Mouse (Mus musculus) embryonic fibroblast, embryonic 13.5 days (primary cell): ENCODE results near the gene Hmx1. TPM values are rescaled to one million over a fixed set of nuclear protein-coding genes. Genes with fewer than 3 reads are reported as not detected.

ENCODE experiments used
- H3K27ac ChIP-seq: 2 replicates; pipeline ENCODE4 v1.5.1; 2012; ENCODE audit warnings: low read length, control low read depth, inconsistent platforms; ENCODE audit not compliant: insufficient read depth
- H3K4me1 ChIP-seq: 2 replicates; pipeline ENCODE4 v1.6.1; 2011; ENCODE audit warnings: low read length; ENCODE audit not compliant: control insufficient read depth, insufficient read depth
- H3K4me3 ChIP-seq: 2 replicates; pipeline ENCODE4 v1.5.1; 2011; ENCODE audit warnings: mild to moderate bottlenecking, control low read depth, low read length; ENCODE audit not compliant: insufficient read depth
- CTCF ChIP-seq: IDR thresholded peaks from 2 replicates; pipeline ENCODE4 v1.5.1; 2011; ENCODE audit warnings: mild to moderate bottlenecking, control low read depth, low read length, moderate library complexity, borderline replicate concordance; ENCODE audit not compliant: insufficient read depth
- POLR2A ChIP-seq: IDR thresholded peaks from 2 replicates; pipeline ENCODE4 v1.6.1; 2011; ENCODE audit warnings: low read depth, mild to moderate bottlenecking, control low read depth, low read length, moderate library complexity
- polyA plus RNA-seq: library from polyadenylated mRNA; stranded (reverse); fragments of >200 nt; gene quantifications from 2 replicates; pipeline ENCODE4 v1.2.4, GENCODE M21; 2011; ENCODE audit warnings: low read depth; ENCODE audit not compliant: missing spikeins, insufficient read length

Hmx1 gene
- polyA plus RNA-seq, 1 experiment: 0.91 TPM

DNA sequence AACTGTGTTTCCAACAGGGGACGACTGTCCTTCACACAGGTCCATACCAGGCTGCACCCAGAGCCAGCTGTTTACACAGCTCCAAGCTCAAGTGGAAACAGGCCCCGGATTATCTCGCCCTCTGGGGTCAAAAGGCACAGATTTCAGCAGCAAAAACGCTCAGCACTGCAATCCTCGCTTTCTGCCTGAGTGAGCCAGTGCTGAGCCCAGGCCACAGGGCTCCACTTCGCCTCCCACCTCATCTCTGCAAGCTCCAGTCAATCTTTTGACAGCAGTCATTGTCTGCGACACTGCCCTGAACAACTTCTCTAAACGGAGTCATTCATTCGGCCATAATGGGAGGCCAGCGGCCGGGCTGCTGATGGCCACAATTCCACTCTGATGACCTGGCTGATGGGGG, 36.3 kb downstream of the Hmx1 start:
- H3K4me3 ChIP-seq: no peak overlapping the region
- TF ChIP-seq POLR2A: no peak
- no peak for TF ChIP-seq CTCF
- H3K27ac ChIP-seq: no peak overlapping the region
- no peaks in the 10 kb centered on the region for H3K4me1 ChIP-seq

- Histone ChIP-seq H3K27ac (no peak overlapping the region), H3K4me1 (no peaks in the 10 kb centered on the region), H3K4me3 (no peak overlapping the region)
- no peak for TF ChIP-seq CTCF
- no peak for TF ChIP-seq POLR2A
Measured at GRCm38 (mm10) chr5:35427901-35428300, 39.0 kb downstream of the Hmx1 start.

- H3K27ac ChIP-seq: no peak overlapping the region
- no peaks in the 10 kb centered on the region for H3K4me1 ChIP-seq
- TF ChIP-seq POLR2A: no peak
- no peak for TF ChIP-seq CTCF
- no peak overlapping the region for H3K4me3 ChIP-seq
Measured at GRCm38 (mm10) chr5:35428421-35428820, 39.5 kb downstream of the Hmx1 start.

GRCm38 (mm10) chr5:35432098-35432497, 43.2 kb downstream of the Hmx1 start:
- Histone ChIP-seq H3K4me1 (no peaks in the 10 kb centered on the region), H3K4me3 (no peak overlapping the region), H3K27ac (no peak overlapping the region)
- TF ChIP-seq POLR2A (no peak), CTCF (no peak)

DNA sequence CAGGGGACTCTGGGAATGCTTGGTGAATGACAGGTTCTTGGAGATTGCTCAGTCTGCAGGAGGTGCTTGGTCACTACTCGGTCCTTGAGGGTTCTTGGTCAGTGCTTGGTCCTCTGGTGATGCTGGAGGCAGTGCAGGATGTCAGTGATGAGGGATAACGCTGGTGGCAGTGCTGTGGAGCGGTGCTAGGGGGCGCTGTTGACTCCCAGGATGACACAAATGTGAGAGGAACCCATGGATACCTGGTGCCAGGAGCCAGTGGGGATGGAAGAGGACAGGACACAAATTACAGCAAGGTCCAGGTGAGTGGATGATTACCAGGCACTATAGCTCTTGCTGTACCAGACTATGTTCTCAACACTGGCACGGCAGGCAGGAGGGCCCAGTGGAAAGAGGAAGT, 45.1 kb downstream of the Hmx1 start:
- TF ChIP-seq POLR2A (no peak), CTCF (peak; percentile 19; the same call in 1 of the 2 replicates)
- no peak overlapping the region for H3K27ac ChIP-seq
- H3K4me3 ChIP-seq: no peak overlapping the region
- no peaks in the 10 kb centered on the region for H3K4me1 ChIP-seq

- Histone ChIP-seq H3K4me3 (no peak overlapping the region), H3K4me1 (no peaks in the 10 kb centered on the region), H3K27ac (no peak overlapping the region)
- TF ChIP-seq POLR2A (no peak), CTCF (no peak)
Measured at GRCm38 (mm10) chr5:35434703-35435102, 45.8 kb downstream of the Hmx1 start.

GRCm38 (mm10) chr5:35438805-35439204, 49.9 kb downstream of the Hmx1 start:
- Histone ChIP-seq H3K4me3 (no peak overlapping the region), H3K27ac (no peak overlapping the region)
- no peak for TF ChIP-seq CTCF
- no peak for TF ChIP-seq POLR2A

DNA sequence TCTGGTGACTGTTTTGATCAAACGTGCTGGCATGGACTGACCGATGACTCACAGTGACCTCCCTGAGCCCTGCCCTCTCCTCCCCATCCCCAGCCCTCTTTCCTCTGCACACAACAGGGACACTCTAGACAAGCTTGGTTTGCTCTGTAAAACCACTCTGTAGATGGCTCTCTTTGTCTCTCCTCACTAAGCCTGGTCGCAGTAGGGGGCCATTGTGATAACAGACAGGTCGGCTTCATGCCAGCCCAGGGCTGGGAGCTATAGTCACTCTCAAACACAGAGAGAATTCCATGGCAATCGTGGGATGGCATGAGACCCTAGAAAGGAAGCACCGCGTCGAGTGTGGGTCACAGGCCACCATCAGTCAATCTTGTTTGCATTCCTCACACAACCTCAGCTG, 51.6 kb downstream of the Hmx1 start:
- no peak overlapping the region for H3K4me3 ChIP-seq
- TF ChIP-seq POLR2A: no peak
- TF ChIP-seq CTCF: no peak
- H3K27ac ChIP-seq: no peak overlapping the region
- no peaks in the 10 kb centered on the region for H3K4me1 ChIP-seq

More at GRCm38 (mm10) chr5:35438805-35439204, 49.9 kb downstream of the Hmx1 start:
- no peaks in the 10 kb centered on the region for H3K4me1 ChIP-seq

DNA sequence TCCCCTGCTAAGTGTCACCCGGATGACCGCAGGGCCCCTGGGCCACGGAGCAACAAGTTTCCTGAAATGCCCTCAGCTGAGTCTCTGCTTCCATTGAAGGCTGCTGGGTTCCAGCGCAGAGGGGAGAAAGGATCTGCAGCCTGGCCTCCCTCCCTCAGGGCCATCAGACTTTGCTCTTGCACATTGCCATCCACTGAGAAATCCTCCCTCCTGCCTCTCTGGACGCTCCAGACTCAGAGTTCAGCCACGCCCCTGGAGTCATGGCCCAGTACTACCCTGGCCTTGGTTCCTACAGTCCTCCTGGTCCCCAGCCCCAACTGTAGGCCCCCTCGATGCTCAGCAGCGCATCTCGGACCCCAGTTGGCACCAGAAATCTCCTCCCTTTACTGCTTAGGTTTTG, 52.5 kb downstream of the Hmx1 start:
- Histone ChIP-seq H3K4me3 (no peak overlapping the region), H3K27ac (no peak overlapping the region), H3K4me1 (no peaks in the 10 kb centered on the region)
- no peak for TF ChIP-seq POLR2A
- TF ChIP-seq CTCF: no peak

GRCm38 (mm10) chr5:35444731-35445130, 55.8 kb downstream of the Hmx1 start:
- TF ChIP-seq CTCF: no peak
- no peak for TF ChIP-seq POLR2A
- Histone ChIP-seq H3K4me3 (no peak overlapping the region), H3K27ac (no peak overlapping the region)

More at GRCm38 (mm10) chr5:35444731-35445130, 55.8 kb downstream of the Hmx1 start:
- 0 out of 2 replicates have a peak, but pooled peaks cover 2% of the 10 kb centered on the region for H3K4me1 ChIP-seq
